Mouse (Mus musculus) neural tube, embryonic 14.5 days (tissue): Measurements from ENCODE around the gene Gm17622. TPM values are rescaled to one million over a fixed set of nuclear protein-coding genes. Genes with fewer than 3 reads are reported as not detected.

Experiments used
- ATAC-seq: fragments of 200-750 bp; cut with Nextera tagmentation; 2 replicates; pipeline ENCODE4 v1.8.0; 2017; ENCODE audit warnings: low read depth, mild to moderate bottlenecking, moderate TSS enrichment, moderate library complexity
- H3K27ac ChIP-seq: fragments of 300-500 bp; sonication (generic); 2 replicates; pipeline ENCODE4 v1.5.1; 2014; ENCODE audit warnings: low read depth, mild to moderate bottlenecking, control low read depth, low read length, moderate library complexity, mixed read lengths
- H3K27me3 ChIP-seq: fragments of 300-500 bp; sonication (generic); 2 replicates; pipeline ENCODE4 v1.6.1; 2014; ENCODE audit warnings: low read length; ENCODE audit not compliant: control insufficient read depth, insufficient read depth
- H3K36me3 ChIP-seq: fragments of 300-500 bp; sonication (generic); 2 replicates; pipeline ENCODE4 v1.6.1; 2014; ENCODE audit warnings: low read length, mixed read lengths; ENCODE audit not compliant: control insufficient read depth, insufficient read depth
- H3K4me1 ChIP-seq: fragments of 300-500 bp; sonication (generic); 2 replicates; pipeline ENCODE4 v1.6.1; 2014; ENCODE audit warnings: low read length; ENCODE audit not compliant: control insufficient read depth, insufficient read depth
- H3K4me2 ChIP-seq: fragments of 300-500 bp; sonication (generic); 2 replicates; pipeline ENCODE4 v1.6.1; 2014; ENCODE audit warnings: mild to moderate bottlenecking, low read depth, low read length, control low read depth
- H3K4me3 ChIP-seq: fragments of 300-500 bp; sonication (generic); 2 replicates; pipeline ENCODE4 v1.5.1; 2014; ENCODE audit warnings: low read depth, low read length, control low read depth, mixed read lengths
- H3K9ac ChIP-seq: fragments of 300-500 bp; sonication (generic); replicated peaks from 2 replicates; pipeline ENCODE4 v1.6.1; 2014; ENCODE audit warnings: low read depth, mild to moderate bottlenecking, control low read depth, low read length, mixed read lengths
- H3K9me3 ChIP-seq: fragments of 300-500 bp; sonication (generic); 2 replicates; pipeline ENCODE4 v1.6.1; 2016; ENCODE audit warnings: low read length; ENCODE audit not compliant: control insufficient read depth
- WGBS: fragments of 180-500 bp; shearing (Covaris S2); extraction: QIAGEN DNeasy Blood & Tissue Kit; methylation state at CpG from one replicate; pipeline ENCODE4 v1.1.7; 2014; 5-methylcytosine and 5-hydroxymethylcytosine counted together
- polyA plus RNA-seq: library from polyadenylated mRNA; unstranded; fragments of >200 nt; fragmentation: Nextera tagmentation; extraction: Ambion mirVana; gene quantifications from 2 replicates; pipeline ENCODE4 v1.2.1, GENCODE M21; 2014

The Gm17622 gene
- polyA plus RNA-seq, 1 experiment from 2014 or later, result not detected

DNA sequence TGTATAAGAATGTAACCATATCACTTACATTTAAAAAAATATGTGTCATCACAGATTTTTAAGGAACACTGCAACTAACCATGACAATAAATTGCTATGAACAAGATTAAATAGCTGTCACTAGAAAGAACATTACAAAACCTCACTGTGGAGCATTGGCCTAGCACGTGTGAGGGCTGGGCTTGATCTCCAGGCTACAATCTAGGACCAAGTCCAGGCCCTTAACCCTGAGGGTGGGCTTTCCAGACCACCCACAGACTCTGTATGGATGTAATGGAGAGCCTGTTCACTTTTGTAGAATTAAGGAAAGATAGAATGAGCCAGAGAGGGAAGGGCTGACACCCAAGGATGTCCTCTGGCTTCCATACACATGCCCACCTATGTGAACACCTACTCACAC is 27.9 kb upstream of the Gm17622 start:
- Histone ChIP-seq H3K9me3 (no peaks in the 10 kb centered on the region), H3K27ac (no peak overlapping the region), H3K27me3 (no peaks in the 10 kb centered on the region), H3K36me3 (no peaks in the 10 kb centered on the region), H3K4me1 (no peaks in the 10 kb centered on the region), H3K4me3 (no peak overlapping the region), H3K4me2 (no peak overlapping the region), H3K9ac (no peak overlapping the region)
- WGBS, result 55% methylated on average over 1 of the region's 1 CpGs
- ATAC-seq, result no peak

DNA sequence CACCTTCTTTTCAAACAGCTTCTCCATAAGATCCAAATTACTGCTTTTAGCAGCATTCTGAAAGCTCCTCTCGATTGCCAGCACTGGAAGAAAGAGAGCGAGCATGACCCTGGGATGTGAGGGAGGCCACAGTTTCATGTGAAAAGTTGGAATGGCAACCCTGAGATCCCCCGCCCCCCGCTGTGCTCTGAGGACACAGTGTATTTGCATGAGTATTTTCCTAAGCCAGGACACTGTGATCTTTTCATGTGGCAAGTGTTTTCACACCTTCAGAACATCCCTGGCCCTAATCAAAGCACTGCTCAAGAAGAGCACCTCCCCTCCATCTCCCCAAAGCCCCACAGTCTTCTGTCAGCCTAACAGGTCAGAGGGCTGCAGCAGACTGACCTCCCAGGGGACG is 25.2 kb upstream of the Gm17622 start:
- Histone ChIP-seq H3K27me3 (no peaks in the 10 kb centered on the region), H3K9me3 (no peaks in the 10 kb centered on the region), H3K4me2 (no peak overlapping the region), H3K4me3 (no peak overlapping the region), H3K27ac (no peak overlapping the region), H3K36me3 (no peaks in the 10 kb centered on the region), H3K9ac (no peak overlapping the region), H3K4me1 (no peaks in the 10 kb centered on the region)
- 40% methylated on average over 5 of the region's 5 CpGs for WGBS
- ATAC-seq, result no peak

DNA sequence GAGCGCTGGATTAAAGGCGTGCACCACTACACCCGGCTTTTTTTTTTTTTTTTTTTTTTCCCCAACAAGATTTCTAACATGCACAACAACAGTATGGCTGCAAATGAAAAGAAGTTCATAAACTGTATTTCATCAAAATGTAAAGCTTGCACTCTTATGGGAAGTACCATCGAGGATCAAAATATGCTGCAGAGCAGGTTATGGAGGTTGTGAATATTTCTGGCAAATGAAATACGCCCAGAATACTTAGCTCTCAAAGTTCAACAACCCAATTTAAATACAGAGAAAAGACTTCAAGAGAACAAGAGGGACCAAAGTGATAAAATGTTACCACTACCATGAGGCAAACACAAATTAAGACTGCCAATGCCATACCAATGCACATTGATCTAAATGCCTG is 21.9 kb upstream of the Gm17622 start:
- H3K9ac ChIP-seq, result no peak overlapping the region
- ATAC-seq, result no peak
- H3K4me2 ChIP-seq, result no peak overlapping the region
- H3K27ac ChIP-seq, result no peak overlapping the region
- H3K9me3 ChIP-seq, result no peaks in the 10 kb centered on the region
- no peaks in the 10 kb centered on the region for H3K4me1 ChIP-seq
- H3K27me3 ChIP-seq, result no peaks in the 10 kb centered on the region
- 91% methylated on average over 5 of the region's 5 CpGs for WGBS
- no peaks in the 10 kb centered on the region for H3K36me3 ChIP-seq
- no peak overlapping the region for H3K4me3 ChIP-seq

DNA sequence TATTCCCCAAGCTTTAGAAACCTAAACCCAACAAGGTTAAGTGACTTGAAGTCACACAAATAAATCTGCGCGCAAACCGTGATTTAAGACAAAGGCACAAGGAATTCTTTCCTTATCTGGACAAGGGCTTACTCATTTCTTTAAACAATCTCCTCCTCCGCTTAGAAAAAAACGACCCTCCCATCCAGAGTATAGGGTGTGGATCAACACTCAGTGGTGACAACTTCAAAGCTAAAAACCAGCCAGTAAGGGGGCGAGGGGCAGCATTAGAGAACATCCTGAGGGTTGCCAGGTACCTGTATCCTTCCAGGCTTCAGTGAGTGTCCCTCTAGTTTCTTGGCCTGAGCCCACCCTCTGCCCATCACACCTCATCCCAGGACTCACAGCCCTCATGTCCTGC is 20.0 kb upstream of the Gm17622 start:
- Histone ChIP-seq H3K9ac (no peak overlapping the region), H3K27me3 (no peaks in the 10 kb centered on the region), H3K27ac (no peak overlapping the region), H3K4me3 (no peak overlapping the region), H3K9me3 (no peaks in the 10 kb centered on the region), H3K4me1 (no peaks in the 10 kb centered on the region), H3K36me3 (no peaks in the 10 kb centered on the region), H3K4me2 (no peak overlapping the region)
- 89% methylated on average over 6 of the region's 6 CpGs for WGBS
- no peak for ATAC-seq

DNA sequence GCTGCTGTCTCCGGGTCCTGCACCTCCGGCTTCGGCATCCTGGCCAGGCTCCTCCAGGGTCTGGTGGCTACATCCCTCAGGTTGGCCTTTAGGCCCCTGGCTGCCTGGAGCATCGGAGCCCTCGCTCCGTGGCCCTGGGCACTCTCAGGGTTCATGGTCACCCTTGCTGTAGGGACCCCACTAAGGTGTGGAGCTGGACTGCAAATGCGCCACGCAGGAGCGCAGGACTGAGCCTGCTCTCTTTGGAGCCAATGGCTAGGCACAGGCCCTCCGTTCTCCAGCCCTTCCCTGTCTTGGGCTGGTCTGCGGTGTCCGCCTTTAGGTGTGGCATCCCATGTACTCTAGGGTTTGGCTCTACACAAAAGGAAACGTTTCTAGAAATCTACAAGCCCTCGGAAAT is 19.6 kb upstream of the Gm17622 start, which contains the start of gene Ankdd1b:
TSS of gene Ankdd1b (minus strand) at position 242 of the 400 bp plus-strand sequence.
- Histone ChIP-seq H3K9me3 (no peaks in the 10 kb centered on the region), H3K4me1 (no peaks in the 10 kb centered on the region)
- WGBS, result 92% methylated on average over 14 of the region's 14 CpGs

DNA sequence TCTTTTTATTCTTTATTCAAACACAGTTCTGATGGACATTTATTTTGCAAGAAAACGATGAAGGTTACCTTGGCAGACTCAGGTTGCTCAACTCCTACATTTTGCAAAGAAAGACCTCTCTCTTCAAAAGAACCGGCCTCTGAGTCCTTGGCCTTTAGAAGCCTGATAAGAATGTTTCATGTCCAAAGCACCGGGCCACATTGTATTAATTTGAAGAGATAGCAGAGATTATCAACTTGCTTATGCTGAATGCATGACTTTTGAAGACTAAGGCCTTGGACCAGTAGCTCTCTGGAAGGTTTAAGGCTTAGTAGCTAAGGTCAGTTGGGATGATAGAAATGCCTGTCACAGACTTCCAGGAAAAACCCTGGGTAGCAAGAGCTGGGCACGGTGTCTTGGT is 13.3 kb upstream of the Gm17622 start:
- Histone ChIP-seq H3K9me3 (no peaks in the 10 kb centered on the region), H3K27me3 (no peaks in the 10 kb centered on the region), H3K4me1 (no peaks in the 10 kb centered on the region), H3K4me2 (no peak overlapping the region), H3K9ac (no peak overlapping the region), H3K27ac (no peak overlapping the region), H3K4me3 (no peak overlapping the region), H3K36me3 (no peaks in the 10 kb centered on the region)
- no peak for ATAC-seq
- WGBS, result 96% methylated on average over 4 of the region's 4 CpGs

More for the DNA sequence above, 19.6 kb upstream of the Gm17622 start, which contains the start of gene Ankdd1b:
- no peak within 1 kb of the TSS for H3K27ac ChIP-seq
- no peak within 1 kb of the TSS for H3K4me3 ChIP-seq
- H3K9ac ChIP-seq, result no peak within 1 kb of the TSS
- no peaks in the 10 kb centered on the region for H3K27me3 ChIP-seq
- H3K4me2 ChIP-seq, result no peak within 1 kb of the TSS
- no peak for ATAC-seq
- no peaks in the 10 kb centered on the region for H3K36me3 ChIP-seq

DNA sequence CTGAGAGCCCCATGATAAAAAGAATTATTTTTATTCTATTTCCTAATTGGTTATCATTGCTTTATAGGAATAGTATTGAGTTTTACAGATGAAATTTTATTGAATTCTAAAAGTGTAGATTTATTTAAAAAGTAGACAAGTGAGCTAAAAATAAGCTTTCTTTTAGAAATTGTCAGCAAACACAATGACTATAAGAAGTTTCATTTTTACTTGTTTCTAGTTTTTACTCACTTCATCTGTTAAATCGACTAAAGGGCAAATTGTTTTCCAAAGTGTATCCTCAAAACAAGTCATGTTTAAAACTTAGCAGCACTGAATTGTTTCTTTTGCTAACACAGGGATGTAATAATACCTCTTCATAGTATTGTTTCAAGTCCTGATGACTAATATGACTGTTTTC is 11.5 kb upstream of the Gm17622 start:
- Histone ChIP-seq H3K36me3 (no peaks in the 10 kb centered on the region), H3K9me3 (no peaks in the 10 kb centered on the region), H3K9ac (no peak overlapping the region), H3K27me3 (no peaks in the 10 kb centered on the region), H3K4me1 (no peaks in the 10 kb centered on the region), H3K27ac (no peak overlapping the region), H3K4me2 (no peak overlapping the region), H3K4me3 (no peak overlapping the region)
- ATAC-seq, result no peak
- 97% methylated on average over 1 of the region's 1 CpGs for WGBS

DNA sequence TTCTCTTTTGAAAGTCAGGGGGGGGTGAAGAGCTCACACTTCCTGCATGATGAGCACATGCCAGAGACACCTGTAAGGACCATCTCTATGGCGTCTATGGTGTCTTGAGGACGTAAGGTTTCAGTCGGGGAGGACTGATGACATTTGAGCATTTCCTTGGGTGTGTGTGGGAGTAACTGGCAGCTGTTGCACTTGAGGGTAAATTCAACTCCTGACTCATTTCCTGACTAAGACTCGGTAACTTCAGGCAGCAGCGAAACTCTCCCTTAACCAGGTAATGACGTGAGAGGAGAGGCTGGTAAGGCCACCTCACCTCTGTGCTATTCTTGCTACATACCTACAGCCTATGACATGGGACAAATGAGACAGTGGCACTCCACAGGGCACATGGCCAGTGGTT is 3.3 kb upstream of the Gm17622 start:
- no peak overlapping the region for H3K9ac ChIP-seq

DNA sequence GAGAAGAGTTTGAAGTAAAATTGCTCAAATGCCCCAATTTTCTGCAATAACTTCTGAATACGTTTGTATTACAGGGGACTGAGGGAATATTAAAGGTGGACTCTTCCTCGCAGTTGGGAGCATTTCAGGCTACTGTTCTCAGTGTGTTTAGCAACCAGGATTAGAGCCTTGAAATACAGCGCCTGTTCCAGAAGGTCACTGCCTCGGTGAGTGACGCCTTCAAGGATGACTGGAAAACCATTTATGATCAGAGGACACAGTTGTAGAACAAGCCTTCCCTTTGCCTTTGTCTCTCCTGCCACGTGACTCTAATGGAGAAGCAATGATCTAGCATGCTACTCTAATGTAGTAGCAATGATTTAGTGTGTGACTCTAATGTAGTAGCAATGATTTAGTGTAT is 2.6 kb upstream of the Gm17622 start:
- no peak overlapping the region for H3K27ac ChIP-seq
- H3K27me3 ChIP-seq, result no peaks in the 10 kb centered on the region
- no peak for ATAC-seq
- H3K9ac ChIP-seq, result no peak overlapping the region
- no peaks in the 10 kb centered on the region for H3K36me3 ChIP-seq
- H3K4me3 ChIP-seq, result no peak overlapping the region
- H3K4me1 ChIP-seq, result no peaks in the 10 kb centered on the region
- no peaks in the 10 kb centered on the region for H3K9me3 ChIP-seq
- WGBS, result 92% methylated on average over 6 of the region's 6 CpGs
- H3K4me2 ChIP-seq, result no peak overlapping the region

More for the DNA sequence above, 3.3 kb upstream of the Gm17622 start:
- H3K27me3 ChIP-seq, result no peaks in the 10 kb centered on the region
- no peak overlapping the region for H3K4me3 ChIP-seq
- H3K4me2 ChIP-seq, result no peak overlapping the region
- no peaks in the 10 kb centered on the region for H3K9me3 ChIP-seq
- no peaks in the 10 kb centered on the region for H3K4me1 ChIP-seq
- H3K36me3 ChIP-seq, result no peaks in the 10 kb centered on the region
- no peak for ATAC-seq
- no peak overlapping the region for H3K27ac ChIP-seq
- WGBS, result 93% methylated on average over 6 of the region's 6 CpGs

DNA sequence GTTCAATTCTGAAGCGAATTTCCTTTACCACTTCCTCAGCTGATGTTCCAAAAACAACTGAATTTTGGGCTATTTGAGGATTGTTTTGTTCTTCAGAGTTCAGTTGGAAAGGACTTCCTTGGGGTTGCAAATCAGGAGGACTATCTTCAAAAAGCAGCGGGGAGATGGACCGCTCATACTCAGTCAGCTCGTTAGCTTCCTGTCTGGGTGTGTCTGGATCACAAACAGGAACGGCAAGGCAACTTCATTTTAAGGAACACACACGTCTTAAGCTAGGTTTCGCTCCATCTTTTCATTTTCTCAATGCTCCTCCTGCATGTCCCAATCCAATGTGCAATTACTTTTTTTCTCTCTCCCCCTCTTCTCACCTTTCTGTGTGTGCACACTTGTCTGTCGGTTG is 6.1 kb downstream of the Gm17622 start:
- H3K36me3 ChIP-seq, result no peaks in the 10 kb centered on the region
- no peak overlapping the region for H3K27ac ChIP-seq
- no peaks in the 10 kb centered on the region for H3K27me3 ChIP-seq
- H3K9me3 ChIP-seq, result no peaks in the 10 kb centered on the region
- ATAC-seq, result no peak
- 86% methylated on average over 8 of the region's 8 CpGs for WGBS
- no peak overlapping the region for H3K9ac ChIP-seq
- H3K4me2 ChIP-seq, result no peak overlapping the region
- no peak overlapping the region for H3K4me3 ChIP-seq
- H3K4me1 ChIP-seq, result no peaks in the 10 kb centered on the region
